Comparison of ENCODE assay signal across 15 mouse cellular contexts in the genomic region with DNA sequence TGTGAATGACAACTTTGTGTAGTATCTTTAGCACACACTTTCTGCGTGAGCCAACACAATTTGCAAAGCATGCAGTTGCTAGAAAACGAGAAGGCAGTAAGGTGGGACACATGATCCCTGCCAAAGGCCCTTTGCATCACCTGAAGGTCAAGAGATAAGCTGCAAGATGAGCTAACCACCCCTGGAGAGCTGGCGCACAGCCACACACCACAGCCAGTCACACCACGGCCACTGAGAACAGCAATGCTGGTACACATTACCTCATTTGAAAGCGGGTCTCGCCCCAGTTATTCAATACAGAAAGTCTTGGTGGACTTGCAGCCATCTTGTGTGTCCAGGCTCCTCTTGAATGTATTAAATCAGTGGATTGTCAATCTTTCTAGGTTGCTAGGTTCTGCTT. TPM values are rescaled to one million over a fixed set of nuclear protein-coding genes. Genes with fewer than 3 reads are reported as not detected.
DNase-seq lines count a peak whose midpoint lies in the region; ATAC-seq and TF ChIP-seq lines count a peak whose summit lies in the region.
"Had no signal": no experiment of that assay in that cellular context is flagged by ENCODE, and none has a peak within 500 bp of the region (broad histone marks: within the 10 kb centered on the region; RNA-seq: fewer than 3 reads in every experiment).

No protein-coding gene starts in this region.

- H3K9ac ChIP-seq in heart, embryonic 14.5 days (ENCODE audit: low read length), result no peak overlapping the region
- H3K9ac ChIP-seq in kidney, postnatal 0 days (ENCODE audit: low read depth, low read length), result no peak overlapping the region
- no peak overlapping the region for H3K9ac ChIP-seq in intestine, postnatal 0 days (ENCODE audit: low read depth, low read length)
- H3K9ac ChIP-seq: embryonic facial prominence, embryonic 15.5 days; hindbrain, embryonic 15.5 days; liver, embryonic 14.5 days had no signal

- DNase-seq in heart, embryonic 10.5 days (ENCODE audit: low spot score), result no peak
- DNase-seq in kidney, postnatal 0 days (ENCODE audit: low spot score), result no peak
- DNase-seq in kidney, postnatal 10 days, result no peak
- peak; percentile 18 for DNase-seq in MN1 (ENCODE audit: low spot score)
- no peak for DNase-seq in layer of hippocampus, adult 9-11 months
- DNase-seq: right cerebral cortex, adult 18-20 months; thymus, adult 2 months had no signal

- H3K27ac ChIP-seq in heart, embryonic 14.5 days (replicated peaks in 1 of 2; ENCODE audit: control insufficient read depth in 1 of 2, insufficient read depth in 1 of 2, low read depth in 2 of 2, low read length in 2 of 2), result 0 out of 4 replicates have a peak overlapping the region, but pooled peaks have one; percentile 12 to 17
- no peak overlapping the region for H3K27ac ChIP-seq in heart, embryonic 10.5 days
- H3K27ac ChIP-seq in kidney, postnatal 0 days, result peak overlapping the region; percentile 63
- H3K27ac ChIP-seq in intestine, postnatal 0 days (ENCODE audit: low read depth, low read length), result no peak overlapping the region
- H3K27ac ChIP-seq: embryonic facial prominence, embryonic 15.5 days; hindbrain, embryonic 15.5 days; liver, embryonic 14.5 days; macrophage had no signal

- H3K4me1 ChIP-seq in heart, embryonic 14.5 days (ENCODE audit: control insufficient read depth in 2 of 2, insufficient read depth in 2 of 2, low read length in 2 of 2), result peaks cover 12 to 25% of the 10 kb centered on the region in 2 experiments
- H3K4me1 ChIP-seq in heart, embryonic 10.5 days, result peaks cover 37% of the 10 kb centered on the region
- H3K4me1 ChIP-seq in kidney, postnatal 0 days (replicated peaks; ENCODE audit: insufficient read depth, low read length), result peaks cover 12% of the 10 kb centered on the region; the same call in 1 of the 2 replicates
- no peaks in the 10 kb centered on the region for H3K4me1 ChIP-seq in intestine, postnatal 0 days (replicated peaks; ENCODE audit: control insufficient read depth, insufficient read depth, low read length)

- no peak for TF ChIP-seq CTCF in kidney, postnatal 0 days (IDR thresholded peaks at IDR 0.05; ENCODE audit: low read depth)
- no peak for TF ChIP-seq CTCF in intestine, postnatal 0 days (IDR thresholded peaks at IDR 0.05; ENCODE audit: low read depth)

- H3K36me3 ChIP-seq in heart, embryonic 14.5 days (ENCODE audit: control insufficient read depth, insufficient read depth, low read length), result no peaks in the 10 kb centered on the region
- H3K36me3 ChIP-seq in heart, embryonic 10.5 days, result no peaks in the 10 kb centered on the region
- H3K36me3 ChIP-seq in kidney, postnatal 0 days (ENCODE audit: insufficient read depth, low read length), result no peaks in the 10 kb centered on the region
- no peaks in the 10 kb centered on the region for H3K36me3 ChIP-seq in intestine, postnatal 0 days (ENCODE audit: control insufficient read depth, insufficient read depth)
- H3K36me3 ChIP-seq: embryonic facial prominence, embryonic 15.5 days; hindbrain, embryonic 15.5 days had no signal

- H3K9me3 ChIP-seq in heart, embryonic 14.5 days (ENCODE audit: control insufficient read depth, low read length), result no peaks in the 10 kb centered on the region
- no peaks in the 10 kb centered on the region for H3K9me3 ChIP-seq in heart, embryonic 10.5 days
- H3K9me3 ChIP-seq in kidney, postnatal 0 days (replicated peaks; ENCODE audit: low read length), result no peaks in the 10 kb centered on the region
- H3K9me3 ChIP-seq in intestine, postnatal 0 days (ENCODE audit: control insufficient read depth), result no peaks in the 10 kb centered on the region
- H3K9me3 ChIP-seq: embryonic facial prominence, embryonic 15.5 days; hindbrain, embryonic 15.5 days had no signal

- no peak overlapping the region for H3K4me3 ChIP-seq in heart, embryonic 14.5 days (ENCODE audit: control insufficient read depth in 1 of 2, insufficient read depth in 1 of 2, low read depth in 1 of 2, low read length in 2 of 2)
- no peak overlapping the region for H3K4me3 ChIP-seq in heart, embryonic 10.5 days
- H3K4me3 ChIP-seq in kidney, postnatal 0 days (replicated peaks; ENCODE audit: low read depth, low read length), result no peak overlapping the region
- no peak overlapping the region for H3K4me3 ChIP-seq in intestine, postnatal 0 days (ENCODE audit: low read depth, low read length)
- H3K4me3 ChIP-seq: embryonic facial prominence, embryonic 15.5 days; hindbrain, embryonic 15.5 days had no signal

- no peak overlapping the region for H3K4me2 ChIP-seq in heart, embryonic 14.5 days (ENCODE audit: low read length)
- no peak overlapping the region for H3K4me2 ChIP-seq in kidney, postnatal 0 days (ENCODE audit: low read length)
- no peak overlapping the region for H3K4me2 ChIP-seq in intestine, postnatal 0 days (replicated peaks; ENCODE audit: low read depth)
- H3K4me2 ChIP-seq: embryonic facial prominence, embryonic 15.5 days; hindbrain, embryonic 15.5 days had no signal

- WGBS in heart, embryonic 14.5 days, result 58% methylated on average over 6 of the region's 6 CpGs
- 74% methylated on average over 6 of the region's 6 CpGs for WGBS in heart, embryonic 10.5 days
- 61% methylated on average over 6 of the region's 6 CpGs for WGBS in kidney, postnatal 0 days
- WGBS in intestine, postnatal 0 days, result 65% methylated on average over 6 of the region's 6 CpGs

- no peak for ATAC-seq in heart, embryonic 14.5 days (ENCODE audit: insufficient number of reproducible peaks, insufficient read depth, low FRiP score, low read depth)
- ATAC-seq in kidney, postnatal 0 days (replicated peaks; ENCODE audit: low FRiP score, low read depth), result no peak
- peak; percentile 25; the same call in 1 of the 2 replicates for ATAC-seq in intestine, postnatal 0 days
- no peak for ATAC-seq in inflammation-experienced regulatory T-cells, adult 6 months
- ATAC-seq: forebrain, embryonic 14.5 days had no signal

- H3K27me3 ChIP-seq in heart, embryonic 14.5 days (ENCODE audit: control insufficient read depth, insufficient read depth, low read length), result no peaks in the 10 kb centered on the region
- no peaks in the 10 kb centered on the region for H3K27me3 ChIP-seq in heart, embryonic 10.5 days (ENCODE audit: insufficient read depth, poor library complexity, severe bottlenecking)
- H3K27me3 ChIP-seq in kidney, postnatal 0 days (ENCODE audit: insufficient read depth, low read length), result no peaks in the 10 kb centered on the region
- no peaks in the 10 kb centered on the region for H3K27me3 ChIP-seq in intestine, postnatal 0 days (replicated peaks; ENCODE audit: control insufficient read depth, insufficient read depth, low read length)
- H3K27me3 ChIP-seq: embryonic facial prominence, embryonic 15.5 days; hindbrain, embryonic 15.5 days had no signal

RNA-seq across cellular contexts. Expression of gene Zfp704, which starts 9.3 kb away (rescaled TPM):
- polyA plus RNA-seq in heart, embryonic 14.5 days (2014; fragmentation: Nextera tagmentation; extraction: Ambion mirVana), result 8.1 and 9.2 TPM in 2 replicates
- 6.1 and 7.2 TPM in 2 replicates for polyA plus RNA-seq in heart, embryonic 10.5 days (2016; fragmentation: Nextera tagmentation; extraction: Ambion mirVana)
- 7.9 and 8.6 TPM in 2 replicates for polyA plus RNA-seq in kidney, postnatal 0 days (2015; fragmentation: Nextera tagmentation; extraction: Ambion mirVana)
- polyA plus RNA-seq in intestine, postnatal 0 days (2015; fragmentation: Nextera tagmentation; extraction: Ambion mirVana), result 2.8 and 3.3 TPM in 2 replicates
- polyA plus RNA-seq in inflammation-experienced regulatory T-cells, adult 6 months (2017; shearing (Covaris generic)), result 1 to 10 TPM in 2 of 3 experiments, under 1 TPM in 1; 0.33 to 2.2 (median 2.1) TPM

Comparison
In these comparisons a context has a peak if more than half of its experiments do, and no peak if none do; other contexts are left out.
1. H3K27ac ChIP-seq: peak in heart, embryonic 14.5 days (2 of 2) and kidney, postnatal 0 days (single experiment); none in heart, embryonic 10.5 days (single experiment) and intestine, postnatal 0 days (single experiment).